Mouse (Mus musculus): ENCODE measurements around the gene Fam192a.

Gene Fam192a

DNA sequence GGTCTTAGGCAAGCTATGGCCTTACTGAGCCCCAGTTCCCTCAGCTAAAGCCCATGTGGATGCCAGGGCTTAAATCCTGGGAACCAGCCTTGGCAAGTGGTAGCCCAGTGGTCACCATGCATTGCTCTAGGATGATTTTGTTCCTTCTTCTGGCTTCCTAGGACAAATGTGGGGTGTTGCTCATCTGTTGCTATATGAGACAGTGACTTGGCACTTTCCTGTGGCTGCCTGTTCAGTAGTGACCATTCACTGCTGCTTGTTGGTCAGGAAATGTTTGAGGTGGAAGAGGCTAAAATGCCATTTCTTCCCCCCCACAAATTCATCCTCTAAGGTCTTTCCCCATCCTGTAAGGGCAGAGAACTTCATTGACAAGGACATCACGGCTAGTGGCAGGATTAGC lies 32.4 kb downstream of the Fam192a start:
- no peak for DNase-seq

DNA sequence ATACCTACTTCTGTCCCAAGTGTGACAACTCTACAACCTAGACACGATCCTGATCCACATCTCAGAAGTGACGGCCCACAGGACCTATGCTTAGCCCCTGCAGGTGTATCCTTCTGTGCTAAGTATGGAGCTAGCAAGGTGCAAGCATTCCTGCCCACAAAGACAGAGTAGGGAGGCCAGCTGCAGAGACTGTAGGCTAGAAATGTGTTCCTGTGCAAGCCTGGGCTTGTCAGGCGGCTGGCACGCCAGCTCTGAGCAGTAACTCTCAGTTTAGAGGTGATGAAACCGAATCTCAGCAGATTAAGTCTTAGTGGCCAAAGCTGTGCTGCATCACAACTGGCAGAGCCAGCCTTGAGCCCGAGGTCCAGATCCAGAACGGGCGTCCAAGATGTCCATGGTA lies 33.7 kb downstream of the Fam192a start:
- no peak for DNase-seq

DNA sequence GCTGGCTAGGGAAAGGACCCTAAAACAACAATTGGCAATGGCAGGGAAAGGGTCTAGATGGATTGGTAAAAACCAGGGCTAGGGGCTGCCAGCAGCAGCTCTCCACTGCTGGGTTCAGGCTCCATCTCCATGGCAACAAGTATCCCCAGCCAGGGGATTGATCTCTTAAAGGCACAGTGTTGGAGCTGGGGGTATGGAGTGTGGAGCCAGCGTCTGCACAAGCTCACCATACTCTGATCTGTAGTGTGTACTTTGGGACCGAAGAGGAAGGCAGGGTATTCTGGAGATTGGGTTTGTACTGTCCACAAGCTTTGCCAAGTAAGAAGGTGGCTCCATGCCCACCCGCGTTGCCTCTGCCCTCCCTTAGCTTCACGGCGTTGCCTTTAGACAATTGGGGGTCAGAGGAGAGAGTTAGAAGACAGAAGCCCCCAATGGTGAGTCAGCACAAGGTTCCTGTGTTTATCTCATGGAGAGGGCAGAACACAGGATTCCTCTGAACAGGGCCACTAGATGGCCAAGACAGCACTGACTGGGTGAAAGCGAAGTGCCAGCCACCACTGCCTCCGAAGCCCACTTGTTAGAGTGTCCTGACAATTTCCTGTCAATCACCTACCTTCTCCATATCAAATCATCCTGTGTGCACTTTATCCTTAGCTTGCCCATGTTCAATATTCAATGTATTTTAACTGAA lies 34.5 kb downstream of the Fam192a start:
- DNase-seq: no peak

DNA sequence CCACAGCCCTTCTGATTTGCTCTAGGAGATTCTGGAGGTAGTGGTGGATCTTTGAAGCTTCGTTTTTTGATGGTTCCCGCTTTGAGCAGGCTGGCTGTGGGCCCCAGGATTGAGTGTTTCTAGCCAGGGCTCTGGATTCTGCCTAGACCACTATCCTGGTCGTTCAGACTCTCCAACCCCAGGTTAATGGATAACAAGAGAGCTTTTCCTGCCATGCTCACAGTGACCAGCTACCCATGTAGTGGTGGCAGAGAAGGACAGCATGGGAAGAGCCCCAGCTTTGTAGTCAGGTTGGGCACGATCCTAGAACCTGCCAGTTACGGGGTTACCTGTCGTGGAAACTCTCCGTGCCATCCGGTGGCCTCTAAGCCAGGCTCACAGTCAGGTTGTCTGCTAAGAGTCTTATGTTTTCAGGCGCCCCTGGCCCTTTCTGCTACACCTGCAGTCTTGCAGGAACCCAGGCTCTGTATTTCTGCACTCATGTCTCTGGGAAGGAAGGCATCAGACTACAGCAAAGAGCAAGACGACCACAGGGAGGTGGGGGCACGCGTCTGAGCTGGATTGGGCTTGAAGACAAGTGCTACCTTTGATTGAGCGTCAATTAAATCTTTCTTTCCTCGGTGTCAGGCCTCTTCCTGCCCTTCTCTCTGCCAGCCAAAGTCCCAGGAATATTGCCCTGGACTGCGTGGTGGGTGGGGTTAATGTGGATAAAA lies 35.2 kb downstream of the Fam192a start:
- DNase-seq: no peak

DNA sequence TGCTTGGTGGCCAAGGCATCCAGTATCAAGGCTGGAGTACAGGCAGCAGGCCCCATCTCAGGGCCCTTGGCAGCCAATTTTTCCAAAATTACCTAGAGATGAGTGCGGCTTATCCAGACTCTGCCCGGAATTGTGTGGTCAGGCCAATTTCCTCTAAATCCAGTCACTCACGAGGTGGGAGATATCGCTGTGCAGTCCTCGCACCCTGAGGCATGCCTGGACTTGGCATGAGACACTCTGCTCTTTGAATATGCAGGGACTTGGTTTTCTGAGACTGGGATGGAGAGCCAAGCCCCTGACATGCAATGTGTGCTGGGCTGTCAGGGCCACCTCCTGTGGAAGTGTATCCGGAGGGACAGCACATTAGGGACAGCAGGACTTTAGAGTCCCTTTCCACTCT lies 35.8 kb downstream of the Fam192a start:
- DNase-seq: no peak

DNA sequence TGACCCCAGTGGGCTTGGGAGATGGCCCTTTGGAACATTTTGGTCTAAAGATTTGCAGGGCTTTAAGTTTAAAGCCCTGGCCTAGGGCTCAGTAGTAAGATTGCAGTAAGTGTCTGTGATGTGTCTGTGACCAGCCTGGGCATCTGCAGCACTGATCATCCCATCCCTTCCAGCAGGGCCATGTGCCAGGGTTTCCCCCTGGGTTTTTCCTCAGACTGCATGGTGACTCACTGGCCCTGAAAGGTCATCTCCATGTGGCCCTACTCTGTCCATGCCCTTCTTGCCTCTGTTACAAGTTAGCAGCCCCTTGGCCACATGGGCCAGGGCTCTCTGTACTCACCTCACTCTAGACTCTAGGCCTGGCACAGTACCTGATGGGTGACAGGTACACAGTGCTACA lies 37.4 kb downstream of the Fam192a start:
- DNase-seq: no peak

DNA sequence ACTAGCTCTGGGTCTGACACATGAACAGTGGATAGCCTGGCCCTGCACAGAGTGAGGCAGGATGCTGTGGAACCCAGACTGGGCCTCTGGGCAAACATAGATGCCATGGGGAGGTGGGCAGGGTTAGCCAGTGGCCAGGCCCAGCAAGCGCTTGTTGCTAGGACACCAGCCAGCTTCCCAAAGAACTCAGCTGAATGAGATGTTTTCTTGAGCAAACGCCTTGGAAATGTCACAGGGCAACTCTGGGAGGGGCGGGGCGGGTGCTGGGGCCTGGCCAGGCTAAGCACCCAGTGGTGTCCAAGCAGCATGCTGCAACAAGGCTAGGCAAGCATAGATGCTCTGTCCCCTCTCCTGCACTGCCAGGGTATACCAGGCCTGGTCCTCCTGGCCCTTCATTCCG lies 40.5 kb downstream of the Fam192a start:
- no peak for DNase-seq

DNA sequence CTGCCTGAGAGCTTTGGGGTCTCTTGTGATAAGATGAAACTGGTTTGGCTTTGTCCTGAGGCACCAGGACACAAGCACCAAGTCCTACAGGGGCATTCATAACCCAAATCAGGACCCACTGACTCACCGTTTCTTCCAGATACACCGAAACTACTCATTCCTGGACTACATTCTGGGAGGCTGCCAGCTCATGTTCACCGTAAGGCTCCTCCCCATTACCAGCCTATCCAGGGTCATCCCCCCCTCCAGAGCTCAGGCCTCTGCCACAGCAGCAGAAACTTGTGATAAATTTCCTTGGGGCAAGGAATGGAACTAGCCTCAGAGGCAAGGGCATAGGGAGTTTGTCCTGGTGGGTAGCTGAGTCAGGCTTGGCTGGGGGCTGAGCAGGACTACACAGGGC lies 44.5 kb downstream of the Fam192a start:
- no peak for DNase-seq

DNA sequence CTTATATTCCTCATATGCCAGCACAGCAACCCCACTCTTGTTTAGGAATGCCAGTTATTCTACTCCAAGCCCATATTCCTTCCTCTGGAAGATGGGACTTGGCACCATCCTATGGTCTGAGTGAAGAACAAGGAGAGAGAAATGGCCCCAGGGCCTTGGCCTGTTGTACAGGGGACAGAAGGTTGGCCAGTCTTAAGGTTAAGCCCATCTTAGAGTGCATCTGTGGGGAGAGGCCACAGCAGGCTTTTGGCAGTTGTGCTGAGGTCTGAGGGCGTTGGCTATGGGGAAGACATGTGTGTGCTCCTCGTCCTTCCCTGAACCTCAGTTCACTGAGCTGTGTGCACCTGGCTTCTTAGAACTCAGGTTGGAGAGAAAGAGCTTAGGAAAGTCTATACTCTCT lies 49.1 kb downstream of the Fam192a start:
- DNase-seq: no peak

DNA sequence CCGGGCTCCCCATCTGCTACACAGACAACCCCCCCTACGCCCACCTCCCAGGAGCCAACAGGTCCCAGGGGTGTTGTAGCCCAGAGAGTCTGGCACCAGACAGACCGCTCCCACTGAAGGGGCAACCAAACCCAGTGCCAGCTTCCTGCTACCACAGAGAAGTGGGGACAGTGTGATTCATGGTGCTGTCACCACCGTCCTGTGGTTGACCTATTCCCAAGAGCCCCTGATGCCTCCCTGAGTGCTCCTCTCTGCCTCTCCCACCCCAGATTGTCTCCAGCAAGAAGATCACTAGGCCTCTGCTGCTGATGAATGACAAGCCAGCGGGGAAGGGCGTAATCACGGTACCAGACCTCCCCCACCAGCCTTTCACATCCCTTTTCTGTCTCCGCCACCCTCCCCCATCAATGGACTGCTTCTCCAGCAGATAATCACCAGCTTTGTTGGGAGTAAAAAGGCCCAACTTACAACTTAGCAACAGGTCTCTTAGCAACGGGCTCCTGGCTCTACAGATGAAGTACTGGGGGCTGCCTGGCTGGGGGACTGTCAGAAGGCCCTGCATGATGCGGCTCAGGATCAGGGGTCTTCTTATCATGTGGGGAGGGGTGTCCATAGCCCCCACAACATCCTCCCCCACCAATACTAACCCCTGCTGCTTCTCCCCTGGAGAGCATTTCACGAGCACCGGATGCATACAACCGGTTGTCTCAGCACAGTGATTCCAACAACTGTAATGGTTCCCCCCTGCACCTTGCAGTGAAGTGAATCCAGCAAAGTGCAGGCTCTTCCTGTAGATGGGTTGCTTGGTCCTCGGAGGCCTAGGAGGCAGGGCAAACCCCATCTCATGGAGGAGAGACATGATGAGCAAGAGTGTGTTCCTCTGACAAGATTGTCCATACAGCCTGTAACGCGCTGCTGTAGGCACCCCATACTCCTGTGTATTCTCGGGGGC lies 50.0 kb downstream of the Fam192a start:
- no peak for DNase-seq

DNA sequence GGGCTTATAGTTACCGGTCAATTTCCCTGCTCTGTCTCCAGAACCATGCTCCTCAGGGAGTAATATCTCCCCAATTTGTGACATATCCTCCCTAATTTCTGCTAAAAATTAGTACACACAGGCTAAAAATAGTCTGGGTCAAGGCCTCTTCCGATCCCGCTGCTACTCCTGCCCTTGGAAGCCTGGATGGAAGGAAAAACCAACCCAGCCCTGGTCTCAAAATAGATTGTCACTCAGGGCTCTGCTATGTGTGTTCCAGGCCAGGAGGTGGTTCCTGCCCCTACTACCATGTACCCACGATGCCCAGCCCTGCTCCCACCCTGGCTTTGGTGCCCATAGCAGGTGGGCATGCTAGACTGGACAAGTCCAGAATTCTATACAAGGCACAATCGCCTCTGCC lies 51.8 kb downstream of the Fam192a start:
- DNase-seq: no peak

DNA sequence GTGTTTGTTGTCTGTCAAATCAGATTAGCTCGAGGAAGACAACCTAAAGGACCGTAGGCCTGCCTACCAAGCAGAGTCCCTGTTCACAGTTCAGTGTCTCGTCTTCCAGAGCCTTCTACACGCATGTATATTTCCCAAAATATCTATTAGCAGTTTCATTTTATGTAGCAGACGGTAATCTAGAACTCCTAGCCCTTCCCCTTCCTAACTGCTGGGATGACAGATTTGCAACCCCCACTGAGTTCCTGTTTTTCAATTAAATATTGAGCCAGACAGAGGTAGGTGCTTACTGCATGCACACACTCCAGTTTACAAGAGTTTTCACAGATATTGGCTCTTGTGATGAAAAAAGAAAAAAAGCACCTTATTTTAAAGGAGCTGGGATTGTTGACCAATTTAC lies 52.3 kb downstream of the Fam192a start:
- DNase-seq: no peak

DNA sequence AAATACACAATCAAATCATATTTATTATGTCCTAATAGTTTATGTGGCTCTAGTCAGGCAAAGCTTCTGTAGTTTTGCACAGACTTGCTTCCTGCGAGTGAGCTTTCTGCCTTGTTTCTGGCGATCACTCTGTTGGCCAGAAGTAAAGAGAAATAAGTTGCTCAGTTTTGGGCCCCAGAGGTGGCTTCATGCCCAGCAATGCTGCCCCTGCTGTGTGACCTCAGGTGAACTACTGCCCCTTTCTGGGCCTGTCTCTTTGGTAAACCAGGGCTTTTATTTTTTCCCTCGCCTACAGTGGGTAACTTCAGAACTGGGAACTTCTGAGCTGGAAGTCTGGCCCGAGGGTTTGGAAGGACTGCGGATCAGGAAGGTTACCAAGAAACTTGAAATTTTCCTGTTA lies 52.8 kb downstream of the Fam192a start:
- no peak for DNase-seq

DNA sequence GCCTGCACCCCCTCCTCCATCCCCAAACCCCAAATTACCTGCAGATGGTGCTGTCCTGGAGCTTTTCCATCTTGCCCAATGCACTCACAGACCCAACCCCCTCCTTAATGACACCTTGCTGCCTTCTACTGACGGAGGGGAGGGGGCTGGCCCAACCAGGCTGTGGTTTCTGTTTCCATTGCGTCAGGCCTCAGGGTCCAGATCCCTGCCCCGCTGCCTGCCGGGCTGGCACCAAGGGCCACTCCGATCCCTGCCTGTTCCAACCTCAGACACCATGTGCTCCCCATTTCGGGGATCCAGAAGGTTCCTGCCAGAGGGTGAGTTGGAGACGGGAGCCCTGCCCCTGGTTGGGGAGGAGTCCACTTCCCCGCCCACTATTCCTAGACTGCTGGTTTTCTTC lies 57.8 kb downstream of the Fam192a start:
- DNase-seq: no peak

DNA sequence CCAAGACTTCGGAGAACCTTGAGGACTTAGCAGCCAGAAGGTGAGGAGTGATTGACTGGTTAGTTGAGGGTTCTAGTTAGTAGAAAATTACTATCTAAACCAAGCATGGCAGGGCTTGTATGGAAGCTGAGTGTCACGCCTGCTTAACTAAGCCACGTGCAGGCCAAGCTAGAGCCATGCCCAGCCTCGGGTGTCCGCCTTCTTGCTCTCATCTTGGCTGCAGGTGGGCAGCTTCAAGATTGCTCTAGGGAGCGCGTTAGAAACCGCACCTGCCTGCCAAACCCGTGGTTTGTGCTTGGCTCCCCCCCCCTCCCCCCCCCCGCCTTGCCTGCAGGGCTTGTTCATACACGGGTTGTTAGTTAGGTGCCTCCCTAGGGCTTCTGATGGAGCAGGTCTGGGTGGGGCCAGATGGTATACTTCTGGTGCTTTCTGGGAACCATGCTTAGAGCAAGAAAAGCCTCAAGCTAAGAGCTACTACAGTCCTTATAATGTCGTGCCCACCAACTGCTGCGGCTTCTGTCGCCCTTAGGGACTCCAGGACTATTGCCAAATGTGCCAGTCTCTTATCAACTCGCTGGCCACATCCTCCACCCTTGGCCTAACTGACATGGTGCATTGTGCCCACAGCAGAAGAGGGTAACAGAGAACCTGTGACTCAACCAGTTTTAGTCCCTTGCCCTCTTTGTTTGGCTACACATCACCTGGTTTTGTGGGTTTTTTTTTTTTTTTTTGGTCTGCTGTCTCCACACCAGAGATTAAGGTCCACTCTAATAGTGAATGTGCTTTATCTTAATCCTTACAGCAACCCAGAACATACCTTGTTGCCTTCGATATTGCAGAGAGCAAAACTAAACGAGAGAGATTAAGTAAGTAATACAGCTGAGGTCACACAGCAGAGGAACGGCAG lies 60.7 kb downstream of the Fam192a start:
- no peak for DNase-seq

DNA sequence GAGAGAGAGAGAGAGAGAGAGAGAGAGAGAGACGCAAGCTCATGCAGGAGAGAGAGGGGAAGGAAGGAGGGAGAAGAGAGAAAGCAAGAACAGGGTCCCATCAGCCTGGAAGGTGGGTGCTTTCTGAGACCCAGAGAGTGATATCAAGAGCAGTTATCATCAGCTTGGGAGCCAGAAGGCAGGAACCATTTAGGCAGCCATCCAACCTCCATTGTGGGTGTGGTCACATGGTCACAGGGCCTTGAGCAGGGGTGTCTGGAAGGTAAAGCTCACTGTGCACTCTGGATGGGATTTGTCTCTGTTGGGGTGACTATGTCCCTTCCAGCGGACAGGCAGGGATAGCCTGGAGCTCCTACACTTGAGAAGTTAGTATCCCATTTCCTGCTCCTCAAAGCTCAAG lies 61.8 kb downstream of the Fam192a start:
- DNase-seq: no peak

DNA sequence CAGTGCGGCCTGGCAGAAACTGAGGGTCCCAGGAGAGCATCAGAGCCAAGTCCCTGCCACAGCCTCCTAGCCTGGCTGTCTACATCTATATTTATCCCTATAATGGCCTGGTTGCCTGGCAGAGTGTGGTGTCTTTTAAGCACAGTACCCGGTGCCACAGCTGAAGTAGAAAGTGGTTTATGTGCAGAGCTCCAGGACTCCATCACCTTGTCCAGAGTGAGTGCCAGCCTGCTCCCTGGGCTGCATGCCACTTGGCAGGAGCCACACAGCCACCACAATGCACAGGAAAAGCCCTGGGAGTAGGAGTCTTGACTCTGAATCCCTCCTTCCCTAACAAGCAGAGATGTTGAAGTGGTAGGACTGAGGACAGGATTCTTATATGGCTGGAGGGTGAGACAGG lies 64.3 kb downstream of the Fam192a start:
- DNase-seq: no peak

DNA sequence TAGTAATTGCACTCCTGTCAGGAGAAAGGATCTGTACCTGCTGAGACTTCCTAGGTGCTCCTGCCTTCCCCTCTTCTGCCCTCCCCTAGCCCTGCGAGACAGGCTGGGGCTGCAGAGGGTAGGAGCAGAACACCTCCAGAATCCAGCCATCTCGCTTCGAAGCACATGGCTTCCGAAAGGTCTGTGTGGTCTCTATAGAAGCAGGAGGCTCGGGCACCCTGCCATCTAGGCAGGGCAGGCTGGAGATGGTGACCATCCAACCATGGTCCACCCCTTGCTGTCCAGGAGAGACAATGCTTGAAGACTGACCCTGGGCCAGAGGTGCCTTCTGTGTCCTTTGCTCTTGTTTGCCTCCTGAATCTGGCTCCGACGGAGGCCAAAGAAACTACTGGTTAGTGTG lies 66.2 kb downstream of the Fam192a start:
- no peak for DNase-seq

DNA sequence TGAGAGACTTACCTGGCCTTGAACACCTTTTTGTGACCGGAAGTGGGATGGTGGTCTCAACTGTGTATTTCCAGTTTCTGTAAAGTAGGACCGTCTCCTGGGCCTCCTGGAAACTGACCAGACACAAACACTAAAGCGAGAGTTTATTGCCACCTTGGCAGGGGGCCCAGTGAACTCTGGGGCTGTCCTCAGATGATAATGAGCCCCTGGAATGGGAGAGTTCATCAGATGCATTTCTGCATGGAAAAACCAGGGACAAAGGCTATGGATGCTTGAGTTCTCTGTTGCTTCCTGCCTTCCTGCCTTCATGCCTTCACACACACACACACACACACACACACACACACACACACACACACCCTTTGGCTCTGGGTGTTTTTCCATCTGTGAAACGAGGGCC lies 67.2 kb downstream of the Fam192a start:
- peak; percentile 16 for DNase-seq

DNA sequence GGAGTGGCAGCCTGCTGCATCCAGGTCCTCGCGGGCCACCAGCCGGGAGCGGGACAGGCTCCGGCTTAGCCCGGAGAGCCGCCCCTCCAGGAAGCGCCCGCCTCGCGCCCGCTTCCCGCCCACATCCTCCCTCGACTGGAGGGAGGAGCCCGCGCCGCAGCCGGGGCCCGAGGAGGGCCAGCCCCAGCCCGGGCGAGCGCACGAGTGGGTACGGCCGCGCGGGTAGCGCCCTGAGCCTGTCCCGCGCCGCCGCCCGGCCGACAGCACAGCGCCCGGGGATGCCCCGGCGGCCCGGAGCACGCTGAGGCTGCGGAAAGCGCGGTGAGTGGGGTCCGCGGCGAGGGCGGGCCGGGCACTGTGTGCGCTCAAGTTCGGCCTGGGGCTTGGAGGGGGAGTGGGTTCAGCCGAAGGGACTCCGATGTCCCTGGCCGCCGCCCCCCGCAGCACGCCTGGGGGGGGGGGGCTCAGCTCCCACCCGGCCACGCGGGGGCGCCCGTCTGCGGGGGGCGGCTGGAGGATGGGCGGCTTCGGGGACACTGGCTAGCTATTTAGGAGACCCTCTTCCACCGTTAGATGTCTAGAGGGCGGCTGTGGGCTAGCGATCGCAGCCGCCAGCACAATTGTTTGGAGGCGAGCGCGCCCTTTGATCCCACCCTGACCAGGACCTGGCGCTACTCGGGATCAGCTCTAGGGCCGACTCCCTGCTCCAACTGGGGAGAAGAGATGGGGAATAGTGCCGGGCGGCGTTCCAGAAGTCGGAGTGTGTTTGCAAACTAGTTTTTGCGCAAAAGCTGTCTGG lies 68.7 kb downstream of the Fam192a start, which contains the start of gene Cpne2:
TSS of gene Cpne2 (plus strand) at position 118 of the 799 bp plus-strand sequence.
- peak; percentile 80 for DNase-seq

DNA sequence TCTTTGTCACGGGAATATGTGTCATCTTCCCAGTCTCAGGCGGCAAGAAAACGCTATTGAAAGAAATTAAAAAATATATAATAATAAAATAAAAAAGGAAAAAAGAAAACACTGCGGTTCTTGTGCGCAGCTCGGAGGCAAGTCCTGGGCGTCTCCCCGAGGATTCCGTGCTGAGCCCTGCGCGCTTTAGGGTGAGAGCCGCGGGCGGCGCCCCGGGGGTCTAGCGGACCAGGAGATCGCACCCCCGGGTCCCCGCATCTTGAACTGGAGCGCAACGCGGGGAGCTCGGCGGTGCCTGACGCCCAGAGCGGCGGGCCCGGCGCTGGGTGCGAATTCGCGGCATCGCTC lies 69.3 kb downstream of the Fam192a start:
- no peak for DNase-seq

DNA sequence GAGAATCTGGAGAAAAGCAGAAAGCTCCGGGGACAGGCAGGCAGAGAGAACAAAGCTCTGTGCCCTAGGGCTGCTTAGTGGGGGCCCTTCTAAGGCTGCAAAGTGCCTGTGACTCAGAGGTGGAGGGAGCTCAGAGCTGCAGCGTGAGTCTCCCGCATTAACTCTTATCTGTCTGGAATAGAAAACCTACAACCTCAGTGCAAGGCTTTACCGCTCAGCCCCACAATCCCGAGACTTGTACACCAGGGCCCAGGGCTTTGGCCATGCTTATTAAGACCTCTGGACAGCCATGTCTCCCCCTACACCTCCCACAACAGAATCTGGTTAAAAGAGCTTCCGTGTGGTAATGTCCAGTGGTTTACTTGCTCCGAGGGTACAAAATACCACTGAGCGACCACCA lies 69.8 kb downstream of the Fam192a start:
- no peak for DNase-seq
